Mouse (Mus musculus) retina, embryonic 14.5 days (tissue): ENCODE results near the gene Ssh1.
A peak's percentile ranks its signal among the peaks of the same experiment; 100 is the strongest.

ENCODE experiments used
- DNase-seq: peaks from one replicate; pipeline ENCODE4 v3.0.0-alpha.2; 2015; ENCODE audit warnings: low spot score

The Ssh1 gene

DNA sequence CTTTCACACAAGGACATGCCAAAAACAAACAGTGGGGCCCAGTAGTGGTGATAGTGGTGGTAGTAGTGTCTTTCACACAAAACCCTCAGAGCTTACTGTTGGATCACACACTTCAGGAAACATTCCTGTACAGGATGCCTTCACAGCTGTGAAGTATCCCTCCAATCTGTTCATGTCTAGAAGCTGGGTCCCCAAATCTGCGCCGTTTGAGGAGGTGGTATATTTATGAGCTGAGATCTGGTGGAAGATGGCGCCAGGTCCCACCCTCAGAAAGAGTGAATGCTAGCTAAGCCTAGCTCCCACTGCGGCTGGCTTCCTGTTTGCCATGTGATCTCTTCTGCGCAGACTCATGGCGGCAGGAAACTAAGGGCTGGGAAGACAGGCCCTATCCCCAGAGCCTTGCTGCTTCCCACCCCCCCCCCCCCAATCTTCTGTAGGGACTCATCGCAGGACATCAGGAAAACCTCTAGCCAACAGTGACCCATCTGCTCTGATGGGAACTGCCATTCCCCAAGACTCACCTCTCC, 28.0 kb downstream of the Ssh1 start:
- DNase-seq, result no peak

DNA sequence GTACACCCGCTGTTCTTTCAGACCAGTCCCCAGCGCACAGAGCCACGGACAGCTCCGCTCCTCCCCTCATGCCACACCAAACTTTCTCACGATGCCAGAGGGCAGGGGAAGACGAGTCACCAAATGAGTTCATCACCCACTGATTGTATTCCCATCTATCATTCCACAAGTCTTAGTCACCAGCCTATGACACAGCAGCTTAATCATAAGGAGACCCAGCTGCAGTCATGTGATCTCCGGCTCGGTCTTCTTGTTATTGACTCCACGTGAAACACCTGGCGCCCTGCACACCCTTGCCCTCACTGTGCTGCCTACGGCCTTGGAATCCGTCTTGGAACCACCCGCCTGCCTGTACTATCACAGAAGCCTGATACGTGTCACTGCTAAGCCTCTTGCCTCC, 28.7 kb downstream of the Ssh1 start:
- no peak for DNase-seq

DNA sequence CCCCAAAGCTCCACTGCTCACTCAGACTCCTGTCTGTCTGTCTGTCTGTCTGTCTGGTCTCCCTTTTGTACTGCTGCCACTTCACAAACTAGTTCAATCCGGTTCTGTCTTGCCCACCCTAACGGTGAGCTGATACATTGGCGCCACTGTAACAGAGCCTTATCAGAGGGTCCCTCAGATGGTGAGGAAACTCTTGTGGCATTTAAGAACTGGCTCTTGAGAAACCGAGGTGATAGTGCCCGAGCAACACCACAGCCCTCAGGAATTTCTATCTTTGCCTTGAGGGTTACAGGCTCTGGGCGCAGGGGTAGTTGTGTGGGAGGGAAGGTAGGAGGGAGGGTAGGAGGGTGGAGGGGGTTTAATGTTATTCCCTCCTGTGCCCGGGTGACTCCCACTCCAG, 31.9 kb downstream of the Ssh1 start:
- DNase-seq, result no peak

DNA sequence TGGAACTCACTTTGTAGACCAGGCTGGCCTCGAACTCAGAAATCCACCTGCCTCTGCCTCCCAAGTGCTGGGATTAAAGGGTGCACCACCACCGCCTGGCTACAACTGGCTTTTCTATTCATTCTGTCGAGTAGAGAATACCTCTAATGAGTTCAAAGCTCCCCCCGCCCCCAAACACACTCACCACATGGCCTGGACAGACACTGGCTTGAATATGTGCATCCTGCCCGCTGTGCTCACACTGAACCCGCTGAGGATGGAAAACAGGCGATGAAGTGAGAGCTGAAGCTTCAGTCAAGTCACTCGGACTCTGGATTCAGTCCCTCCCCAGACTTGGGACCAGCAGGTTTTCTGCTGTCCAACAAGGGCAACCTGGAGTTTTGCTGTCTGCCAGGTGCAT, 33.3 kb downstream of the Ssh1 start:
- no peak for DNase-seq

DNA sequence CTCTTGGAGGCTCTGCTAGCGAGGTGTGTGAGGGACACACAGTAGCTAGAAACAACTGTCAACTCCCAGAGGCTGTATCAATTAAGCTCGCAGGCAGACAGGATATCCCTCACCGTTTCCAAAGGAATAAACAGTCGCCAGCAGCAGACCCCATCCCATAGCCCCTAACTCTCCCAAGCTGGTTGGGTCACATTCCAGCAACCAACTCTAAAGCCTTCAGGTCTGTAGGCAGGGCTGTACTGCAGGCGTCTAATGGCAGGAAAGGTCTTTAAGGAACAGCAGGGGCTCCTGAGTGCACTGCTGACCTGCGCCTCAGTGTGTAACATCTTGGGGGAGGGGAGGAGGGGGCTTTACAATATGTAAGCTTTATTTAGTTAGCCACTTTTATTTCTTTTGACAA, 34.7 kb downstream of the Ssh1 start:
- DNase-seq, result no peak

DNA sequence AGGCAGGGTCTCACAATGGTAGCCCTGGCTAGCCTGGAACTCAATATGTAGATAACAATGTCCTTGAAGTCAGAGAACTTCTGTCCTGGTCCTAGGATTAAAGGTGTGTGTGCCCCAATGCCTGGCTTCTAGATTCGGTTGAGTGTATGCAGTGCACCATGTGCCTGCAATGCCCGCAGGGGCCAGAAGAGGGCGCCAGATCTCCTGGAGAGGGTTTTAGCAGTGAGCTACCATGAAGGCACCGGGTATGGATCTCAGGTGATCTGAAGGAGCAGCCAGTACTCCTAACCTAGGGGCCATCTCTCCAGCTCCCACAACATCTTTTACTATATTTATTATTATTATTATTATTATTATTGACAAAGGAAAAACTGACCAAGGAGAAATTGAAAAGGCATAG, 37.2 kb downstream of the Ssh1 start:
- peak; percentile 85 for DNase-seq

DNA sequence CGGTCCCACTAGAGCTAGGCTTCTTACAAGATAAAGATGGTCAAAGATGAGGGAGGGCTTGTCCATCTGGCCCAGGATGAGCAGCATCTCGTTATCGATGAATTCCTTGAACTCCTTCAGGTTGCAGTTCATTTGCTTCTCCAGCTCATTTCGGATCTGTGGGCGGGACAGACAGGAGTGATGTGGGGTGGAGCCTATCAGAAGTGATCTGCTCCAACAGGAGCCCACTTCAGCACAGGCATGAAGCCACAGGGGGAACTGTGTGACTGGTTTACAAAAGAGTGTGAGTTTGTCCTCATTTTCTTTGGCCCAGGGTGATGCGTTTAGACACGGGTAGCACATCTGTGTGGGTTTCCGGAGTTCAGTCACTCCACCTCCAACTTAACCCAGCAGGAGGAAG, 38.0 kb downstream of the Ssh1 start:
- no peak for DNase-seq

DNA sequence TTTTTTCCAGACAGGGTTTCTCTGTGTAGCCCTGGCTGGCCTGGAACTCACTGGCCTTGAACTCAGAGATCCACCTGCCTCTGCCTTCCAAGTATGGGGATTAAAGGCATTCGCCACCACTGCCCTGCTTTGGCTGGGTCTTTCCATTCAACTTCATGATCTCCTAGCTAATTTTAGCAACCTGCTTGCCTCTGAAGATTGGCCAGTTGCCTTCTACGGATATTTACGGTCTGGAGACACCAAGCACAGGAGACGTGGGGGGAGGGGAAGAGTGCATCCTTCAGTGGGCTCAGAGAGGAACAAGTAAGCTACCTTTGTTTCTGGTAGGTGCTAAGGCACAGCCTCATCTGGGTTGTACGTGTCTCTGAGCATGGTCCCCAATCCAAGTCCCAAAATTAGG, 38.4 kb downstream of the Ssh1 start:
- DNase-seq, result no peak

DNA sequence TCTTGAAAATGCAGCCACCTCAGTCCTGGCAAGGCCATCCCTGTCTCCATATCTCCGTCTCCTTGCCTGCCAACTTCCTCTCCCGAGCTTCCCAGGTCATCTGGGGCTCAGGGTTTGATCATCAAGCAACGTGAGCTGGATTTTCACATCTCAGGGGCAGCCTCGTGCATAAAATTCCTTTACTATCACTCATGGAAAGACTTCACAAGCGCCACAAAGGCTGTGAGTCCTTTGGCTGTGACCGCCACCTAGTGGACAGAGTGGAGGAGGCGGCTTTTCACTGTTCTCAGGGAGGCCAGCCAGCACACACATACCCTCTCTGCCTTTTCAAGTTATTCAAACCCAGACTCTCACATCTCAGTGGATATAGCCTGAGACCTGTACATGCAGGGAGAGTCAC, 39.3 kb downstream of the Ssh1 start:
- DNase-seq, result peak; percentile 91

DNA sequence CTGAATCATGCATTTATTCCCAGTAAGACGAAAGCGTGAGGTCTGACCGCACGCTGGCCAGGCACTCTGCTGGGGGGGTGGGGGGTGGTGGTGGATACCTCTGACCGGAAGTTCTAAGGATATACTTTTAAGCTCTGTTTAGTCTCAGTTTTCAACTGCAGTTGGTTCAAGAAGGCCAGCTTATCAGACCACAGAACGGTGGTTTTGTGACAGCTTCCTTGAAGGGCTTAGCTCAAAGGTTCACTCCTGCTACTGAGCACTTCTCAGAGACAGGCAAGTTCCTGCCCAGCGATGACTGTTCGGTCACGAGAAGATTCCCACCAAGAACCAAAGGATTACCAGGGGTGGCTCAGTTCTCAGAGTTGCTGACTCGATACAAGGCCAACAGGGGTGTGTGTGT, 41.2 kb downstream of the Ssh1 start:
- no peak for DNase-seq

DNA sequence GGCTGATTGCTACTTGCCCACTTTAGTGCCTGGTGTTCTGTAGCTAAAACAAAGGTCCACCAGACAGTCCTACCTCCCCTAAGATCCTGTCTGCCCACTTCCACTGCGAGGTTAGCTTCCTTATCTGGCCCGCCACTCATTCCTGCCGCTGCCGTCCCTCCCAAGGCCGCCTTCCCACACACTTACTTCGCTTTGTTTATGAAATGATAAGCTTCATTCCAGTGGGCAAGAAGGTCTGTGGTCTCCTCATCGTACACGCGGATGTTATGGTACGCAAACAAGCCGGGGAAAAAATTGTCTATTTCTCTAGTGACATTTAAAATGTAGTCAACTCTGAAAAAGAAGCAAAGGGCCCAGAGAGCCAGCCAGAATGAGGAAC, 42.0 kb downstream of the Ssh1 start:
- DNase-seq, result no peak

DNA sequence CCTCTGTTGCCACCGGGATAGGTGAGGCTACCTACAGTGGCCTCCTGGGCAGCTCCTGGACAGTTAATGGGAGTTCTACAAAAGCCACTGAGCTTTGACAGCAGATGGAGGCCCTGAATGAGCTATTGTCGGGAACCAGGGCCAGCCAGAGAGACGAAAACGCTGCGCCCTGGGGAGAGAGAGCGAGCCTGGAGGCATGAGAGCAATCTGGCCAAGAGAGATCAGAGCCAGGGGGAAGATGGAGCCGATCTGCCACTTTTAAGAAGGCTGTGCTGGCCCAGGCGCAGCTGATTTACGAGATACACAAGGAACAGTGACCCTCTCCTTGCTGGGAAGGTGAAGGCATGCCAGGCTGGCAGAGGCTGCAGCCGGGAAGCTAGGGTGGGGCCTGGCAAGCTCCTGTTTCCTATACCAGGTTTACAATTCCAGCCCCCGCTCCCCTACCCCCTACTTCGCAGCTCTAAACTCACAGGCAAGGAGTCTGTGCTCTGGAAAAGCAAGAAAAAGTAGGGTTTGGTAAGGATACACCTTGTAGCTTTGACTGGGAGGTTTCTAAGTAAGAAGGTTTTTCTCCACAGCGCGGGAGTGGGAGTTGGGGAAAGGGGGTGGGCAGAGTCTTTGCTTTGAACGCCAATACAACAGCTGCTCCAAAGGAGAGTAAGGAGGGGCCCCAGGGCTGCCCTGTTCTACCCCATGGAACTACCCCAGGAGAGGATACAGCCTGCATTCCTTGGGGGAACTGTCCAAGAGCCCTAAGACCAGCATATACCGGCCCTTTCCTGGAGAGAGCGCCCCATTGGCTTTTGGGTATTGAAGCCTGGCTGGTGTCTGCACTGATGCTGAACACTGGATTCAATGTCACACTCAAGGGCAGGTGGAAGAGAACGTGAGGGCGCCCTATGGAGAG, 42.7 kb downstream of the Ssh1 start:
- no peak for DNase-seq

DNA sequence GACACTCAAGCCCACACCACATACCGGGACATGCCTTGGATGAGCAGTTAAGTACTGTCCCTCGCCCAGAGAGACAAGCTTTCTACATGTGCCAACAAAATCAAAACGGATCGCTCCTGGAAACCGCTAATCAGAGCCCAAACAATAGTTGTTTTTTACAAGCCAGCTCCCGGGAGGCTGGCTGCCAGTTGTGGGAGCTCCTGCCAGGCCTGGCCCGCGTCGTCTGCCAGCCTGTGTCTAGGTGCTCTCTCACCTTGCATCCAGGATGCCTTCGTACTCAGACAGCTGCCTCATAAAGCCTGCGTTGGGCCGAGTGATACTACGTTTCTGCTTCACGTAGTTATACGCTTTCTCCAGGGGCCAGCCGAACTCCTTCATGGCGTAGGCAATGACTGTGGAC, 43.6 kb downstream of the Ssh1 start:
- DNase-seq, result no peak

DNA sequence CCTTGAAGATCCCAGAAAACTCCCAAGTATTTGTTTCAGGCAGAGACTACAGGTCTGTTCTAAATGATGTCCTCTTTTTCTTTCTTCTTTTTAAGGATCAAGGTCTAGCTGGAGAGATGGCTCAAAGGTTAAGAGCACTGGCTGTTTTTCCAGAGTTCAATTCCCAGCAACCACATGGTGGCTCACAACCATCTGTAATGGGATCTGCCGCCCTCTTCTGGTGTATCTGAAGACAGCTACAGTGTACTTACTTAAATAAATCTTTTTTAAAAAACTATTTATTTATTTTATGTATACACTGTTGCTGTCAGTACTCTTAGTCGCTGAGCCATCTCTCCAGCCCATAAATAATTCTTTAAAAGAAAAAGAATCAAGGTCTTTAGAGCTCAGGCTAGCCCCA, 46.4 kb downstream of the Ssh1 start:
- no peak for DNase-seq

DNA sequence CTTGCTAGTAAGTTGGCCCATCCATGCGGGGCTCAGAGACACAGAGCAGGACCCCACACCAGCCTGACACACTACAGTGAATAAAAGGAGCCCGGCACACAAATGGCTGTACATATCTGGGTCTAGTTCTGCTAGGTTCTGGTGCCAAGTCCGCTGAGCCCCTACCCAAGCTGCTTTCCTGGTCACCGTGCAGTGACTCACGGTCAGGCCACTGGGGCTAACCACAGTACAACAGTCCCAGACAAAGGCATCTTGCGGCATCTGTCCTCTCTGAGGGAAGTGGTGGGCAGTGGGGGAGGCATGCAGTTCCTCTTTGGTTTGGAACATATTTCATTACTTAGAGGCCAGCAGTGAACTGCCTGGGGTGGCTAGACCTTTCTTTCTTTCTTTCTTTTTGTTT, 48.6 kb downstream of the Ssh1 start:
- DNase-seq, result no peak

DNA sequence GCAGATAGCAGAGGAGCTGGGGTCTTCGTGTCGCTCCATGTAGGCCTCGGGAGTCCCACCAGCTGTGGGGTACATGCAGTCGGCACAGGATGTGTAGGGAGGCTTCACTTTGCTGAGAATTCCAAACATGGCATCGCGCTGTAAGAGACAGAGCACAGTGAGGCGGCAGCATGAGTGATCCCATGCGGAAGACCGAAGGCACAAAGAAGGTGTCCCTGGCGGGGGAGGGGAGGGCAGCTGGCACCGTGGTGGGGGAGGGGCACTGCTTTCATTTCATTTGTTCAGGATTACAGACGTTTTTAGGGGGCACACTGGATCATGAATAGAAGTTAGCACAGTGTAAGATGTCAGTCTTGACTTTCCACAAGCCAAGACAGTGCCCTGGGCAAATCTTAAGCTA, 50.4 kb downstream of the Ssh1 start:
- no peak for DNase-seq

DNA sequence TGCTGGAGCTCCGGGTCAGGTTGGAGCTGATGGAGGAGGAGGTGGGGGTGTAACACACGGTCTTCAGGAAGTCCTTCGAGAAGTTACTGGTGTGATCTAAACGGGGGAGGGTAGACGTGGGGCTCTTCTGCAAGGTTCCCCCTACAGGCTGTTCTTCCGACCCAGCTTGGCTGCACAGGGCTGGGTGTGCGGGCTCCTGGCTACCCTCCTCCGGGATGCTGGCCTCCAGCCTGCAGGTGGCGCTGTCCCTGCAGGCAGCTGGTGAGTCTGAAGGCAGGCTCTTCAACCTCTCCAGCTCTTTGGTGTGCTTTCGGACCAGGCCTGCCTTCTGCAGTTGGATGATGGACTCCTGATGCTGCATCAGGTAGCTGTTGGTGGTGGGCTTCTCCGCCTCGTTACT, 51.1 kb downstream of the Ssh1 start:
- peak; percentile 30 for DNase-seq

DNA sequence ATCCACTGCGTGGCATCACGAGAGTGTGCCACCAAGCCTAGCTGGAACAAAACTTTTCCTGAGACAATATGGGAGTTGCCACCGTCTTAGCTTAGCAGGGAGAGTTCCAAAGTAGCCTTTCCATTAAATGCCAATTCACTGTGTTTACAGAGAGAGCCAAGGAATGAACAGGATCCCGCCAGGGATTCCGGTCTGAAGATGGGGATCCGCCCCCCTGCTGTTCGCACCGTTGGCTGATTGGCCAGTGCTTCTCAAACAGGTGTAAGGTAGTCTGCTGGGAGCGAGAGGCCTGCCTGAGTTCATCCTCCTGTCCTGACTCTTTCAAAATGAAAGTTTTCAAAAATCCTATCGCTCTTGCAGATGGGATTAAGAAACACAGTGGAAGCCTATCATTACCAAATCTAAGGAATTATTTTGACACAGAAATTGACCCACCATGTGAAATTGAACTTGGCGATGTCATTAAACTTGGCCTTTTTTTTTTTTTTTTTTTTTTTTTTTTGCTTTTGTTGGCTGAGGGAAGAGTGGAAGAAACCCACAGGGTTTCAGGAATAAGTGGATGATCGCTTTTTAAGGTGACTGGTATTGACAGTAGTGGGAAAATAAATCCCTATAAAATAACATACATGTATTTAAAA, 54.3 kb downstream of the Ssh1 start:
- DNase-seq, result no peak

DNA sequence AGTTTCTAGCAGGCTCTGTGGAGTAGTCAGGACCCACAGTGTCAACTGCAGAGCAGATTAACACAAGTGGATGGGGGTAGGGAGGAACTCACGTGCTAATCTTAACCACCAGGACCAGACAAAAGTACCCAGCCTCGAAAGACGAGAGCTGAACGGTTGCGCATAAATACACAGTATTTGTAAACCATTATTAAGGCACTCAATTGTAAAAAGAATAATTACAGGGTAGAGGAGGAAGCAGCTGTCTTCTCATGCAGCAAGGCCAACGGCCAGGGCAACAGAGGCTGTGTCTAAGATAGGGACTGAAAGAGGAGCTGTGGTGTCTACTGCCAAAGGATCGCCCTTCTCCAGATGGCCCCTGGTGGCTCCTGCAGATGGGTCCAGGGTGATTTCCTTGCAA, 56.0 kb downstream of the Ssh1 start:
- no peak for DNase-seq

DNA sequence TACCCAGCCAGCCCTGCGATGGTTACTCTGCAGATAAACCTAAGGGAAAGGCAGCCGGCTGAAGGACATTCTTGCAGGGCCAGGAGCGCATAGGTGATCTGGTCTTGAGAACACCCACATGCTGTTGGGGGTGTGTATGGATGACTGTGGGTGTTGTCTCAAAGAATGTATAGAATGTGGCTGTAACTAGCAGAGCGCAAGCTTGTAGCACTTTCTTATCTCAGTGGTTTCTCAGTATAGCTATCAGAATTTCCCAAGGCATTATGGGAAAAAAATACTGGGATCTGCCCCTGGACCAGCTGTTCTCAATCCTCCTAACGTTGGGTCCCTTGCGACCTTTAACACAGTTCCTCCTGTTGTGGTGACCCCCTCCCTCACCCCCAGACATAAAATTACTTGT, 59.8 kb downstream of the Ssh1 start:
- no peak for DNase-seq

DNA sequence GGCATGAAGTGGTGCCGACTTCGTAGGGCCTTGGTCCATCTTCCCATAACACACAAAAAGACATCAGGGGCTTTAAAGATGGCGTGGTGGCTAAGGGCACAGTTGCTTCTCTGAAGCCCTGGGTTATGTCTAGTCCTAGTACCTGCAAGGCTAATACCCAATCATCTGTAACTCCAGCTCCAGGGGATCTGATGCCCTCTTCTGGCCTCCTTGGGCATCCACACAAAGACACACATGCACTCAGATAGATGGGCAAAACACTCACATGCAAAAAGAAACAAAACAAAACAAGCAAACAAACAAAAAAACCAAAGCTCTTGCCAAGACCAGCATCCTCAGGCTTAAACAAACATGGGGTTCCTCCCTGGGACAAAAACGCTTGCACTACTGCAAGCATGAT, 60.2 kb downstream of the Ssh1 start:
- DNase-seq, result no peak

DNA sequence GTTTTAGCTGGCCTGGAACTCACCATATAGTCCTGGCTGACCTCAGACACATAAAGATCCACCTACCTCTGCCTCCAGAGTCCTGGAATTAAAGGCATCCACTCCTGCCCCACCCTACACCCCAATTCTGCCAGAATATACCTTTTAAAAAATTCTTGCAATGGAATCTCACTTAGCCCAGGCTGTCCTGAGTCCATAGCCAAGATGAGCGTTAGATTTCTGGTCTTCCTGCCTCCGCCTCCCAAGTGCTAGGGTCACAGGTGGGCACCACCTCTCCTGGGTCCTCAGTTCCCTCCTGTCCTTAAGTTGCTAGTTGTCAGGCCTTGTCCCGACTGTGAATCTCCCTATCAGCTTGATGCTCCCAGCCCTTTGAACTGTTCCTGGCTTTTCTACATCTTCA, 61.4 kb downstream of the Ssh1 start:
- no peak for DNase-seq
